Mouse (Mus musculus) kidney, adult 2 months (tissue): ENCODE results near the gene Lgals4. TPM values are rescaled to one million over a fixed set of nuclear protein-coding genes. Genes with fewer than 3 reads are reported as not detected.
A peak's percentile ranks its signal among the peaks of the same experiment; 100 is the strongest.

Experiments
- DNase-seq: peaks from one replicate; pipeline ENCODE4 v3.0.0; 2021
- H3K27ac ChIP-seq: fragments of 200-500 bp; 2 replicates; pipeline ENCODE4 v1.5.1; 2012; ENCODE audit warnings: low read depth, low read length, control low read depth, inconsistent platforms; ENCODE audit not compliant: insufficient read depth
- H3K27me3 ChIP-seq: fragments of 200-500 bp; replicated peaks from 2 replicates; pipeline ENCODE4 v1.6.1; 2012; ENCODE audit warnings: mild to moderate bottlenecking, moderate library complexity, low read length, inconsistent platforms; ENCODE audit not compliant: control insufficient read depth, insufficient read depth
- H3K36me3 ChIP-seq: fragments of 200-500 bp; 2 replicates; pipeline ENCODE4 v1.6.1; 2012; ENCODE audit warnings: mild to moderate bottlenecking, moderate library complexity, low read length, inconsistent platforms; ENCODE audit not compliant: control insufficient read depth, insufficient read depth
- H3K4me1 ChIP-seq: fragments of 200-500 bp; 2 replicates; pipeline ENCODE4 v1.6.1; 2011; ENCODE audit warnings: low read length; ENCODE audit not compliant: control insufficient read depth, insufficient read depth
- H3K4me3 ChIP-seq: fragments of 200-500 bp; 2 replicates; pipeline ENCODE4 v1.5.1; 2011; ENCODE audit warnings: mild to moderate bottlenecking, low read depth, low read length, control low read depth; ENCODE audit not compliant: insufficient read depth
- CTCF ChIP-seq: fragments of 200-500 bp; conservative IDR thresholded peaks from 2 replicates; pipeline ENCODE4 v1.5.1; 2011; ENCODE audit warnings: low read depth, mild to moderate bottlenecking, control low read depth, low read length, moderate library complexity, mixed read lengths; ENCODE audit not compliant: insufficient read depth, insufficient read length
- POLR2A ChIP-seq: fragments of 200-500 bp; IDR thresholded peaks from one replicate; pipeline ENCODE4 v1.6.1; 2011; ENCODE audit warnings: low read depth, low read length, control low read depth
- WGBS: fragments of 180-500 bp; shearing (Covaris S2); methylation state at CpG from one replicate; pipeline ENCODE4 v1.1.7; 2018; 5-methylcytosine and 5-hydroxymethylcytosine counted together
- polyA plus RNA-seq: library from polyadenylated mRNA; depleted of rRNA; stranded (reverse); fragments of >200 nt; gene quantifications from 2 replicates; pipeline ENCODE4 v1.2.3, GENCODE M21; 2012

The Lgals4 gene
- polyA plus RNA-seq, 1 experiment = 22.8 TPM

DNA sequence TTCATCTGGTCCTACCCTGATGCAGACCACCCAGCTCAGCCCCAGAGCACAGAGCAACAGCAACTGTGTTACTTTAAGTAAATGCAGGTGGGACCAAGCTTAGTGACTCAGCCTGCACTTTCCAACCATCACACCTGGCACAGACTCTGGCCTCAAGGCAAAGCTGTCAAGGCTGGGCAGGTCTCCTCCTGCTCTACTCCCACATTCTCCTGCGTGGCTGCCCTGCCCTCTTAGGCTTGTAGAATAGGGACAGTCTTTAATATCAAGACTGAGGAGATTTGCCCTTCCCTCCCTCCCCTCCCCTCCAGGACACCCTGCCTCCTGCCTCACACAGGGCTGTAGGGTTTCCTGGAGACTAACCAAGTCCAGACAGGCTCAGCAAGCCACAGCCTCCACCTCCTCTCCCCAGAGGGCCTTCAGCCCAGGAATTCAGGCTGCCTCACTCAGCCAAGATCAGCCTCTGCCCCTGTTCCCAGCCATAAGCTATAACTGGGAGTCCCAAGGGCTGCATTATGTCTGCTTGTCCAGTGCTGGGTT lies 16.1 kb downstream of the Lgals4 start:
- Histone ChIP-seq H3K4me3 (no peak overlapping the region), H3K27ac (no peak overlapping the region), H3K36me3 (no peaks in the 10 kb centered on the region), H3K4me1 (no peaks in the 10 kb centered on the region), H3K27me3 (no peaks in the 10 kb centered on the region)
- TF ChIP-seq CTCF (no peak), POLR2A (no peak)
- 24% methylated on average over 1 of the region's 1 CpGs for WGBS
- no peak for DNase-seq

DNA sequence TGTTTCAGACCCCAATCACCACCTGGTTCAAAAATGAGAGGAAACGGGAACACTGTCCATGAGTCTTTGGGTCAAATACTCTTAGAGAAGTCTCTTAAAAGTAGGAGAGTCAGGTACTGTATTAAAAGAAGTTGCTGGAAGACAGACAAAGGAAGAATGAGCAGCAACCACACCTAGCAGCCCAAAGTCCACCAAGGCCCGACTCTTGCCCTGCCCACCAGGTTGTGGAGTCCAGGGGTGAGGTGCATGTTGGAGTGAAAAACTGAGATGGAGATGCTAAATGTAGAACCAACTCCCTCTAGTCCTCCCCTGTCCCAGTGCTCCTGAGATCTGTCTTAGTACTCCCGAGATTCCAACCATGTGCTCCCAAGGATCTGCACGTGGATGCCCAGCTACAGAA lies 17.0 kb downstream of the Lgals4 start:
- no peak for TF ChIP-seq POLR2A
- TF ChIP-seq CTCF = no peak
- H3K36me3 ChIP-seq = no peaks in the 10 kb centered on the region
- WGBS = 70% methylated on average over 4 of the region's 4 CpGs
- H3K27ac ChIP-seq = no peak overlapping the region
- H3K4me1 ChIP-seq = no peaks in the 10 kb centered on the region
- H3K27me3 ChIP-seq = no peaks in the 10 kb centered on the region
- H3K4me3 ChIP-seq = no peak overlapping the region
- DNase-seq = no peak

DNA sequence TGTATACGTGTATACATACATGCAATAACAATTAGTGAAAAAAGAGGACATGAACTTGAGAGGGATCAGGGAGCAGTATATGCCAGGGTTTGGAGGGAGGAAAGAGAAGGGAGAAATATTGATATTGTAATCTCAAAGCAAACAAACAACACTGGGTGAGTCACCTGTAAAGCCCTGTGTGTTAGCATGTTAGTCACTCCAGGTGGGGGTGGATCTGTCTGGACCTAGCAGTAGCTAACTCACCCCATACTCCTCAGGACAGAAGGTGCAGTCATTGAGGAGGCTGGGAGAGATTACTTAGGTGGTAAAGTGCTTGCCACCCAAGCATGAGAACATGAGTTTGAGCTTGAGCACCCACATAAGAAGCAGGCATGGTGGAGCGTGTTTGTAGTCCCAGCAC lies 26.3 kb downstream of the Lgals4 start:
- Histone ChIP-seq H3K36me3 (no peaks in the 10 kb centered on the region), H3K27me3 (no peaks in the 10 kb centered on the region), H3K4me3 (no peak overlapping the region), H3K4me1 (no peaks in the 10 kb centered on the region), H3K27ac (no peak overlapping the region)
- DNase-seq = no peak
- TF ChIP-seq CTCF (no peak), POLR2A (no peak)
- WGBS = 89% methylated on average over 2 of the region's 2 CpGs

- no peak for TF ChIP-seq POLR2A
- 0 out of 2 replicates have a peak, but pooled peaks have one; percentile 19 for TF ChIP-seq CTCF
- H3K36me3 ChIP-seq = no peaks in the 10 kb centered on the region
- 91% methylated on average over 6 of the region's 6 CpGs for WGBS
- H3K27ac ChIP-seq = no peak overlapping the region
- no peak overlapping the region for H3K4me3 ChIP-seq
- no peaks in the 10 kb centered on the region for H3K27me3 ChIP-seq
- no peaks in the 10 kb centered on the region for H3K4me1 ChIP-seq
- no peak for DNase-seq
Observed at GRCm38 (mm10) chr7:28860898-28861297, 27.2 kb downstream of the Lgals4 start.

- Histone ChIP-seq H3K36me3 (no peaks in the 10 kb centered on the region), H3K27ac (no peak overlapping the region), H3K4me3 (no peak overlapping the region), H3K27me3 (no peaks in the 10 kb centered on the region), H3K4me1 (no peaks in the 10 kb centered on the region)
- TF ChIP-seq CTCF (no peak), POLR2A (no peak)
- DNase-seq = no peak
- 65% methylated on average over 15 of the region's 15 CpGs for WGBS
Observed at GRCm38 (mm10) chr7:28862817-28863499, 29.3 kb downstream of the Lgals4 start.

DNA sequence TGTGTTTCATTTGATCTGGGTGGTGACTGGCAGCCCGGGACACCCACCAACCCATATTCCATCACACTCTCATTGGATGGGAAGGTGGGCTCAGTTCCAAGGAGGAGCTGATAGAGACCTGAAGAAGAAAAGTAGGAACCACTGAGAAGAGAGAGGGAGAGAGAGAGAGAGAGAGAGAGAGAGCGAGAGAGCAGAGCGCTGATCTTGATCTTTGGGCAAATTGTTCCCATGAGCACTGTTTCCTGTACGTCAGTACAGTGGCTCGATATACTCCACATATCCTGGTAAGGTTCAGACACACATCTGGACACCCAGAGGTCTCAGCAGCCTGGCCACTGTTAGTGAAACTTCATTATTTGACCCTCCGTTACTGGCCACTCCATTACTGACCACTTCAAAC lies 29.9 kb downstream of the Lgals4 start, which contains the start of gene Lgals7:
TSS of gene Lgals7 (plus strand) at position 314 of the 400 bp plus-strand sequence.
- no peaks in the 10 kb centered on the region for H3K4me1 ChIP-seq
- DNase-seq = no peak
- H3K27ac ChIP-seq = no peak within 1 kb of the TSS
- no peak for TF ChIP-seq POLR2A
- TF ChIP-seq CTCF = no peak
- H3K27me3 ChIP-seq = no peaks in the 10 kb centered on the region
- H3K36me3 ChIP-seq = no peaks in the 10 kb centered on the region
- no peak within 1 kb of the TSS for H3K4me3 ChIP-seq
- WGBS = 82% methylated on average over 6 of the region's 6 CpGs

DNA sequence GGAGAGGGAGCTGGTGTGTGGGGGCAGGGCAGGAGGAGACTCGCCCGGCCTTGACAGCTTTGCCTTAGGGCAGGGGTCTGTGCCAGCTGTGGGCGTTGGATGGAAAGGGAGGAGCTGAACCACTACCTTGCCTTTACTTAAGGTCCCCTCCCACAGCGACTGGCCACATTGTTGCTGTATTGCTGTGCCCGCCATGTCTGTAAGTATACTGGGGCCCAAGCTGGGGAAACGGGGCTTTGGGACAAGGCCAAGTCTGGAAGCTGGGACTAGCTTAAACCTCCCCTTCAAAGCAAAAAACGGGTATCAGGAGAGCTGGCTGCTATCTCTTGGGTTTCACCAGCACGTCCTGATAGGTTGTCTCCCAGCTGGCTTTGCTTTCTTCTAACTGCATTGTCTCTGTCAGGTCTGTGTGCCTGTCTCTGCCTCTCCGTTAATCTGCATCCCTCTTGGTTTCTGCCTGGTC lies 30.7 kb downstream of the Lgals4 start:
- H3K27ac ChIP-seq = no peak overlapping the region
- no peak for DNase-seq
- TF ChIP-seq CTCF (no peak), POLR2A (no peak)
- H3K36me3 ChIP-seq = no peaks in the 10 kb centered on the region
- 52% methylated on average over 9 of the region's 9 CpGs for WGBS
- no peak overlapping the region for H3K4me3 ChIP-seq
- no peaks in the 10 kb centered on the region for H3K4me1 ChIP-seq
- no peaks in the 10 kb centered on the region for H3K27me3 ChIP-seq
